In the genomic region with DNA sequence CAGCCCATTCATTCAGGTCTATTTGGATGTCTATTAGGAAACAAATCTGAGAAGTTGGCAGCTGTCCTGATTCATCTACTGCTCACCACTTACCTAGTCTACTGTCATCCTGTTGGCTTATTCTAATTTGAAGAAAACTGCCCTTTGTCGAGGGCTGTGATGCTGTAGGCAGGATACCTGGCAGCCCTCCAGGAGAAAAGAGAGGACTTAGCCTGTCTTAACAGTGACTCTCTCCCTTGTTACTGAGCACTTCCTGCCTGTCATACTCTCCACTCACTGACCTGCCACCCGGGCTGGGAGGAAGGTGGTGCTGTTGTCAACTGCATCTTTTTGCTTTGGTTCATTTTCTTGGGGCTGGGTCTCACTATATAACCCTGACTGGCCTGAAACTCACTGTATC, we compare ENCODE assay signal across 20 mouse cellular contexts. TPM values are rescaled to one million over a fixed set of nuclear protein-coding genes. Genes with fewer than 3 reads are reported as not detected.
"Had no signal": no experiment of that assay in that cellular context is flagged by ENCODE, and none has a peak within 500 bp of the region (broad histone marks: within the 10 kb centered on the region; RNA-seq: fewer than 3 reads in every experiment).

No protein-coding gene starts in this region.

- H3K36me3 ChIP-seq: intestine, embryonic 15.5 days; limb, embryonic 12.5 days; liver, embryonic 13.5 days; midbrain, embryonic 12.5 days had no signal

- H3K4me1 ChIP-seq: intestine, embryonic 15.5 days; limb, embryonic 12.5 days had no signal

- H3K9ac ChIP-seq: intestine, embryonic 15.5 days; limb, embryonic 12.5 days; liver, embryonic 13.5 days; liver, postnatal 0 days; midbrain, embryonic 12.5 days had no signal

- H3K4me2 ChIP-seq: intestine, embryonic 15.5 days; limb, embryonic 12.5 days; liver, embryonic 13.5 days; midbrain, embryonic 12.5 days had no signal

- H3K9me3 ChIP-seq: intestine, embryonic 15.5 days; limb, embryonic 12.5 days; liver, embryonic 13.5 days; megakaryocyte, embryonic 14.5 days; midbrain, embryonic 12.5 days had no signal

- DNase-seq: kidney, adult 18-20 months; liver; liver, embryonic 13.5 days; liver, postnatal 0 days; right cerebral cortex, postnatal 25 days; thymus, adult 18-20 months; thymus, postnatal 25 days had no signal

- H3K27ac ChIP-seq: intestine, embryonic 15.5 days; layer of hippocampus, adult 2 months; limb, embryonic 12.5 days; liver, embryonic 13.5 days; macrophage; midbrain, embryonic 12.5 days had no signal

- H3K27me3 ChIP-seq: intestine, embryonic 15.5 days; liver, embryonic 13.5 days; midbrain, embryonic 12.5 days had no signal

- H3K4me3 ChIP-seq: intestine, embryonic 15.5 days; layer of hippocampus, adult 2 months; limb, embryonic 12.5 days; liver, embryonic 13.5 days; megakaryocyte, embryonic 14.5 days; midbrain, embryonic 12.5 days had no signal

- ATAC-seq: intestine, embryonic 15.5 days; liver, postnatal 0 days; midbrain, embryonic 16.5 days had no signal

RNA-seq across cellular contexts. Expression of gene Rnf222, which starts 2.3 kb away (rescaled TPM):
- total RNA-seq: layer of hippocampus, adult 2 months; layer of hippocampus, postnatal 10 days; left cerebral cortex, postnatal 36 days had no signal
- polyA plus RNA-seq: macrophage; midbrain, embryonic 16.5 days; neural tube, embryonic 14.5 days; small intestine, adult 2 months; urinary bladder, adult 2 months had no signal

RNA-seq across cellular contexts. Expression of gene Odf4, which starts 36.3 kb away (rescaled TPM):
- total RNA-seq: layer of hippocampus, adult 2 months had no signal
- polyA plus RNA-seq: intestine, embryonic 15.5 days; limb, embryonic 12.5 days; liver, embryonic 13.5 days; liver, postnatal 0 days; lung, embryonic 16.5 days; macrophage; small intestine, adult 2 months; urinary bladder, adult 2 months had no signal
